Mouse (Mus musculus) lung, postnatal 10 days (tissue): Measurements from ENCODE around the gene Col4a3.

ENCODE experiments used
- DNase-seq: peaks from one replicate; pipeline ENCODE4 v3.0.0; 2021

The Col4a3 gene

DNA sequence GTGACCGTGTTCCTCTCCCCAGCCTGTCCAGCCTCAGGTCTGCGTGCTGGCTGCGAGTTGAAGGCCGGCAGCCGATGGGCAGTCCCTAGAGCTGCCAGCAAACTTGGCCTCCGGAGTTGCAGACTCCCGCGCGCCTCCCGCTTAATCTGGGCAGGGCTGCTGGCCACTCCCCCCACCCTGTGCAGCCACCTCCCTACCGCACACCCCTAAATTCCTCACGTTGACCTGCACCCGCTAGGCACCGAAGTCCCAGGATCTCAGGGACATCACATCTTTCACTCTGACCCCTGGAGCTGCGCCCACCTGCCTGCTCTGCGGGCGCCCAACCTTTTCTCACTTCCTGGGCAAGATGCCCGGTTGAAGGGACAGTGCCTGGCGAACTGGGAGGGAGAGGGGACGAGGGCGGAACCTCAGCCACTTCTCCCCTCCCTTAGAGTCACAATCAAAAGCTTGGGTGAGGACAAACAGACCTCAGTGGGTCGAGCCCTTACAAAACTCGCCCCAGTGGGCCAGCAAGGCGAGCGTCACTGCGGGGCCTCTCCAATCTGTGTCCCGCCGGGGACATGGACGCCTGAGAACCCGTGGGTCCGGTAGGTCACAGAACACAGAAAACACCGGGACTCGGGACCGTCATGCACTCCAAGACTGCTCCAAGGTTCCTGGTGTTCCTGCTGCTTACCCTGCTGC, at the start of gene Col4a3, which contains the start of gene Col4a4:
Gene Col4a3 (plus strand): TSS at position 209 of the 687 bp plus-strand sequence.
Gene Col4a4 (minus strand): TSS at position 137 of the 687 bp plus-strand sequence.
- peak; percentile 68 for DNase-seq

DNA sequence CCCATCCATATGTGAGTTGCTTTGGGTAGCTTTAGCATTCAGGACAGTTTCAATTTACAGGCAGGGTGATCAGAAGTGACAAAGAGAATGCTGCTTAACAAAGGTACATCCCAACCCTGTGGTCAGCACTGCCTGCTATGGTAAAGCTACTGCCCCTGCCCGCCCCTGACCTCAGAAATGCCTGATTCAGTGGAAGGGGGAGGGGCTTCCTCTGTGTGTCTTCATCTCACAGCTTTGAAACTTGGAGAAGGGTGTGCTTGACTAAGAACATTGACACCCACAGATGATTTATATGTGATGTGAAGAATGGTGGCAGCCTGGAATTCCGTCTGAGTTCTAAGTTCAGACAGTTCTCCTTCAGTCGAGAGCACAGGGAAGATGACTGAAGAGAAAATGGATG, 48.9 kb upstream of the Col4a3 start:
- DNase-seq = no peak

DNA sequence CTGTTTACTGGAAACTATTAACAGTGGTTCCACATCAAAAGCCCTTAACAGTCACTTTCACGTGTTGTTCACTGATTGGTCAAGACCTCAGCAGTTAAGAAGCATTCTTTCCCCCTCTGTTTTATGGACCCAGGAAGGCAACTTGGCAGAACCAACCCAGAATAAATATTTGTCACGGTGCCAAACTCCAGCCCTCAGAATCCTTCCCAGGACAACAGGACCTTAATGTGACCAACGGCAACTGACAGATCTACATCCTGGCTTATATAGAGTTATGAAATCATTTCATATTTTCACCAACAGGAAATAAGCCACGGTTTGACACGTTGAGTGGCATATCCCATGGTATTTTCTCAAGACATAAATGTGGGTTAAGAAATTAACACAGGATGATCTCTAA, 46.7 kb upstream of the Col4a3 start:
- no peak for DNase-seq

GRCm38 (mm10) chr1:82543934-82544333, 42.8 kb upstream of the Col4a3 start:
- DNase-seq = no peak

DNA sequence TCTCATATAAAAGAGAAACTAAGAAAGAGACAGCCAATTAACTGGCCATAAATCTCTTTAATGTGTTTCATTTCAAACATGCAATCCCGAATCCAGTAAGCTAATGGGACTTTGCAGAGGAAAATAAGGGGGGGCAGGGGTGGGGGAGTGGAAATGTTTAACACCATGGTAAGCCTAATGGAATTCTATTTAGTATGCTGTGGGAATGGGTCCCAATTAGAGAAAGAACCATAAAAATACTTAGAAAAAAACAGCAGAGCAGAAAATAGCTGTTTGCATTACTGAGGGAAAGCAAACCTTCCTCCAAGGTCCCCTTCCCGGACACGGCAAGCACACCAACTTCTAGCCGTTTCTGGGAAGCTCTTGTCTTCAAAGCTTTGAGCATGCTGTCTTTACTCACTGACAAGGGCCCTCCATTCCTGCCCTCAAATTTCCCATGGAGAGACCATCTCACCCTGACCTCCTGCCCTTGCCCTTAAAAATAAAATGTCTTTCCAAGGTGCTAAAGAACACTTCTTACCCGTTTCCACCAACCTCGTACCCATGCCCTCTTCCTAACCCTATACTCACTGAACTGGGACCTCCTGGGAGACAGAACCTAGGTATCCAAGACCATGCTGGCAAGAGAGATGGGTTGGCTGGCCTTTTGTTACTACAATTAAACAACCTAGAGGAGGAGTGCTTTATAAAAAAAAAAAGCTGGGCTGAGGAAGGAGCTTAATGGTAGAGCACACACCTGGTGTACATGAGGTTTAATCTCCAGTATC, 42.1 kb upstream of the Col4a3 start:
- no peak for DNase-seq

- no peak for DNase-seq
These were observed 41.3 kb upstream of the Col4a3 start for GRCm38 (mm10) chr1:82545199-82545960.

DNA sequence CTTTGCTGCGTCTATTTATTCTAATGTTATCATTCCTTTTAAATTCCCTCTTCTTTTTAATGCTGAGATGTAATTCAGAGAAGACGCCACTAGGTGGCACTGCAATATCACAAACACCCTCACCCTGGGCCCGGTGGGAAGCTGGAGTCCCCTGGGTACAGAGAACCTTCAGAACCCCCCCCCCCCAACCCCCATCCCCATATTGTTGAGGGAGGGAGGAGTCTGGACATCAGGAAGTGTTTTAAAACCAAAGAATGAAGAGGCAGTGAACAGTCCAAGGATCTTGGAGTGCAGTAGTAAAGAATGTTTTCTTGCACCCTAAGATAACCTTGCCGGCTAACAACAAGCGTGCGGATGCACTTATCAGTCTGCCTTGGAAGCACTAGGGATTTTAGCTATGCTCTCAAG, 32.3 kb upstream of the Col4a3 start:
- peak; percentile 33 for DNase-seq

DNA sequence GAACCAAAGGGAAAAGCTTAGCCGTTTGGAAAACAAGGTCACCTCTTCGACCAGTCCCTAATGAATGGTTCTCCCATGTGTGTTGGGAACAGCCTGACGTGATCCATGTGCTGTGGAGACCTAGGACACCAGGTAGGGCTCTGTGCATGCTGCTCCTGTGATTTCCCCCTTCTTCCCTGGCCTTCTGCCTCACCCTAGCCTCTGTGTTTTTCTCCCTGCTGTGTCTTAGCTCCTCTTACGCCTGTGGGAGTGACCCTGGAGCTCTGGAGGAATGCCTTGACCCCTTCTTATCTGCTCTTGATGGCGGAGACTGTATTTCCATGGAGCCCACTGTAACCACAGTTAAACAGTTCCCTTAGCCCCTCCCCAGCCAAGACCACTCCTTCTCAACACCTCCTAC, 31.8 kb upstream of the Col4a3 start:
- no peak for DNase-seq

- DNase-seq = no peak
These were observed 26.5 kb upstream of the Col4a3 start for GRCm38 (mm10) chr1:82560223-82560622.

DNA sequence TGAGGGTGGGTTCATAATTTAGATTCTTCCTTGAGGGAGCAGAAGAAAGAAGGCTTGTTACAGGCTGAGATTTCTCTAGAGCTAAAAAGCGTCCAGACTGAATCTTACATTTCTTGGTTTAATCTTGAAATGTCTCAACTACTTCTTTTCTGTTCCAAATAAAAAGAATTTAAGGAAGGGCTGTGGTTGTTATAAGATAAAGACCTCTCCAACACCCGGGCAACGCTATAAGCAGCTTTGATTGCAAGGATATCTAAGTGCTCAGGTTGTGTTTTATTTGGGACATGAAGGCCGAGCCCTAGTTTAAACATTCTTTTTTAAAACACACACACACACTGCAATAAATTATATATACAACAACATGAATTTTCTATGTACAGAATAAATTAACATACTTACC, 17.3 kb upstream of the Col4a3 start:
- no peak for DNase-seq

- peak; percentile 21 for DNase-seq
These were observed 15.0 kb upstream of the Col4a3 start for GRCm38 (mm10) chr1:82571758-82572157.

DNA sequence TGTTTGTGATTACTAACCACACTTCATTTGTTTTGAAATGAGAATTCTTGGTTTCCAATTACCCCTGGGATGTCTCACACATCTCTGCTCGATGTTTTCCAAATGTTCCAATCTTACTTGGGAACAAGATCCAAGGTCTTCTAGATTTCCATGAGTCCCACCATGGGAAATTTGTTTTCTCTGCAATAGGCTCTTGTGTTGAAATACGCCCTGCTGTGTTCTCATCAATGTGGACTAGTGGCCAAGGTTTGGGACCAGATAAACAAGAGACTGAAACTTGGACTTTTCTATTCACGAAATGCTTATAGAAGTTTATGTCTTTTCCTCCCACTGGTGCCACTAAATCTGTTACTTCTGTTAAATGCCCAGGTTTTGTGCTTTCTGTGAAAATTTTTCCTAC, 11.0 kb upstream of the Col4a3 start:
- no peak for DNase-seq

- DNase-seq = no peak
These were observed 10.5 kb upstream of the Col4a3 start for GRCm38 (mm10) chr1:82576182-82576581.

DNA sequence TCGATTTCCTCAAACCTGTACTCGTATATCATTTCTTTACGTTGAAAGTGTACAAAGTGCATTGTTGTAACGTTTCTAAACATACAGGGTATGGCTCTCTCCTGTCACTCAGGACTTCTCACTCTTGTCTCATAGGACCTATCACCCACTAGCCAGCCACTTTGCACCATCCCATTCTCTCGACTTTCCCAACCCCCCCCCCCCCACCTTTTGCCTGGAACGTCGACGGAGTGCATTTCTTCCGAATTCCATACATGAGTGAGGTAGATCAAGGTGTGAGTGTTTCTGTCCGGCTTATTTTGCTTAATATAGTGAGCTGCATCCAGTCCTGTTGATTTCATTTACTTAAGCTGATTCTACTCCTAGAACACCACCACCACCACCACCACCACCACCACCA, 9.4 kb upstream of the Col4a3 start:
- no peak for DNase-seq

DNA sequence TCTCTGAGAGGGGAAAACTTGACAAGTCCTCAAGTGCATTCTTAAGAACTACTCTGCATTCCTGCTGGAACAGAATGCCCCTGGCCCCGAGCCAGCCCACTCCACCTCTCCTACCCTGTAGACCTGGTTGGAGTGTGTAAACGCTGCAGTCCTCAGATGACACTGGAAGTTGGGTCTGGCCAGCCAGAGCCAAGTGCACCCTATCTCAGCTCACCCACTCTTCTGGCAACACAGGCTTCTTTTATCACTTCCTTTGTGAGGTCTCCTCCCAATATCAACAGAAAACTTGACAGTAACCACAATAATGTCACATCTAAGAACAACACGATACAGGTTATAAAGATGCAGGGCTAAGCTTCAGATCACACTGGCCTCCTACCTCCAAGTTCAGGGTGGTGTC, 8.8 kb upstream of the Col4a3 start:
- DNase-seq = peak; percentile 86

DNA sequence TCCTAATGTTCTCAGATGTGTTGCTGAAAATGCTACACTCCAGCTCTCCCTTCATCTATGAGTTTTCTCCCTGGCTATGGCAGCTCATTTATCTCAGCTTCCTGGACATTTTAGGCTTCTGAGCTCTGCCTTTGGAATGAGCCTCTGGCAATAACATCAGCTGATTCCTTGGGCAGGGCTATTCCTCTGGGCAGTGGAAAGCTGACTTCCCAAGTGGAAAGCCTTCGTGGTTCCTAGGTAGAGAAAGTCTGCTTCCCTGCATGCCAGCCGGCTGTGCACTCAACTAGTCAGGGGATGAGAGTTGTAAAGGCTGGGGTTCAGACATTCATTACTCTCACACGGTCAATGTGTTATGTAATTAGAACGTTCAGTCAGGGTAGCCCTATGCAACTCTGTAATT, 8.4 kb upstream of the Col4a3 start:
- peak; percentile 13 for DNase-seq

DNA sequence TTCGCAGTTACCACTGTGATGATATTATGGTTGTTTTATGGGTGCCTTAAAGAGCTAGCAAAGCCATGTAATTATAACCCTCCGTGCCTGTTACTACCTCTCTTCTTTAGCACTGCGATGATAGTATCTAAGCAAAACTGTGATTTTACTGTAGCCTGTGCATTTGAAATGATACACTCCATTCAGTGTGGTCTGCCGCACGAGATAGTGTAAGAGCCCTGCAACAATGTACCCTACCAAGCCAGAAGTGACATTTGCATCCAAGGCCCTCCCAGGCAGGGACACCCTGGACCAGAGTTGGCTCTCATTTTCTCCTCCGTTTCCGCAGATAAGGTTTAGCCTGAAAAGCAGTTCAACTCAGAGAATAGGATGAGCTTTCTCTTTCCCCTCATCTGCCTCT, 740 bp upstream of the Col4a3 start:
- no peak for DNase-seq

- peak; percentile 9 for DNase-seq
These were observed 3.5 kb downstream of the Col4a3 start for GRCm38 (mm10) chr1:82590266-82590665.

DNA sequence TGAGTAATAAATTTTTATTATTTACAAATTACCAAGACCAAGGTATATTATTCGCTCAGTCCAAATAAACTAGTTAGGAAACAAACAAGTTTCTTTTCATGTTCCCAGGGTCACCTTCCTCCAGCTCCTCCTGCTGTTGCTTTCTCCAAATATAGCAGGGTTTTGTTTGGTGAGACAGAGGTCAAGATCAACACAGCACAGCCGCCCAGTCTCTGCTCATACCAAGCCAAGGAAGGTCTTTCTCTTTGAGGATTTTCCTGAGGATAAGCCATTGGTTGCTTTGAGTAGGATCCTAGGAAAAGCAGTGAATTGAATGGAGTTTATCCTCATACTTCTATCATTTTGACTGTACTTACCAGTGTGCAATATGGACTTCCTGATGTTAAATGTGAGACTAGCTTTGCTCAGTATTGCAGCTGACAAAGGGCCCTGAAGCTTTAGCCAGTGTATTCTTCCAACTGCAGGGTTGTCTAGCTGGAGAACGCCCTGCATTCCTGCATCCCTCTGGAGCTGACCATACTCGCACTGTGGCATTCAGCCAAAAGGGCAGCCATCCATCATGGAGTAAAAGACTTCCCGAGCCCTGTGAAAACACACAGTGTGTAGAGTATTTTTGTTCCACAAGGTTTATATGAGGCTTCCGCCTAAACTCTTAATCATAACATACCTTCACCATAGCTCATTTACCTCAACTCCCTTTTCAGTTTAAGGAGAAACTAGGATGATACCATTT, 10.3 kb downstream of the Col4a3 start:
- peak; percentile 86 for DNase-seq

DNA sequence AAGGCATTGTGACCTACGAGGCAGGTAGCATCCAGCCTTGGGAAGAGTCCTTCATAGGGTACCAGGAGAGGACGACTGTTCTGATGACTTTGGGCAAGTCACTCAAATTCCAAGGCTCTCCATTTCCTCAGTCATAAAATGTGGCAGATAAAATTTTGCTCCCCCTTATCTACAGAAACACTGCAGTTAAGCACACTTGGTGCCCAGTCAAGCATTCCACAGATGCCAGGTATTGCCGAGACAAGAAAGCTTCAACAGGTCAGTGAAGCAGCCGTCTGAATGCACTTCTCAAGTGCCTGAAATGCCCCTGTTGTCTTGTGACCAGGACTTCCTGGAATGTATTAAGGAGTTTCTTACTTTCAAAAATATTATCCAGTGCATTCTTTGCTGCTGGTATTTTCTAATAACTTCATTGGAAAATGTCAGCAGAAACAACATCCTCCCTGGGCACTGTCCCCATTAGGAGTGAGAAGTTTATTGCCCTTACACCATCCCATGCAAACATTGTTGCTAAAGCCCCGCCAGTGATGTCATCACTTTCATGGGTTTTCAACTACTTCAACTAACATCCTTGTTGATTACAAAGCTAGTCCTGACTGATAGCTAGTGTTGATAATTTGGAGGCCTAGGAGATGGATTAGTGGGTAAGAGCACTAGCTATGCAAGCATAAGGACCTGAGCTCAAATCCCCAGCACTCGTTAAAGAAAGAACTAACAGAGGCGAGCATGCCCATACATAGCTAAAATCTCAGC, 16.7 kb downstream of the Col4a3 start:
- DNase-seq = peak; percentile 14

DNA sequence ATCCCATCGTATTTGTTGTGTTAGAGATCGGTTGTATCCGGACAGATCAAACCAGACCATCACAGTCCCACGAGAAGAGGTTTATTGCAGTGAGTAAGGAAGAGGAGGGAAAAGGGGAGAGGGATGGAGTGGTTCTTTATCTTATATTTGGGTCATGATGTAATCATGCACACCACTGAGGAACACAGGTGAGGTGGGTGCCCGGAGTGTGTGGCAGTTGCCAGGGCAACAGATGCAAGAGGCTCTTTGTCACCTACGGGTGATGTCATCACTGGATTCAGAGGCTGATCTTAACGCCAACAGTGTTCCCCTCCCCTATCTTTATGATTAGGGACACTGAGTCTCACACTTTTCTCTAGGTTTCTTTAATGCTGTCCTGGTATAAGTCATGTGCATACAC, 18.6 kb downstream of the Col4a3 start:
- no peak for DNase-seq

GRCm38 (mm10) chr1:82605856-82606255, 19.1 kb downstream of the Col4a3 start:
- no peak for DNase-seq
